Mouse (Mus musculus) right cerebral cortex, postnatal 14 days (tissue): ENCODE data around the gene Arhgef28.
"Not testable (repeated sequence)": the region's sequence is repeated elsewhere in the genome, so short reads cannot be mapped to it uniquely, and the experiment has no call there.

ENCODE experiments used
- DNase-seq: peaks from one replicate; pipeline ENCODE4 v3.0.0; 2022

The Arhgef28 gene

GRCm38 (mm10) chr13:98121124-98121470, 85.1 kb downstream of the Arhgef28 start:
- no peak for DNase-seq

- DNase-seq: no peak
Measured at GRCm38 (mm10) chr13:98120356-98121123, 85.7 kb downstream of the Arhgef28 start.

GRCm38 (mm10) chr13:98118291-98118690, 87.9 kb downstream of the Arhgef28 start:
- DNase-seq: no peak

GRCm38 (mm10) chr13:98117566-98118254, 88.5 kb downstream of the Arhgef28 start:
- DNase-seq: no peak

GRCm38 (mm10) chr13:98115650-98116049, 90.6 kb downstream of the Arhgef28 start:
- no peak for DNase-seq

GRCm38 (mm10) chr13:98115051-98115450, 91.2 kb downstream of the Arhgef28 start:
- no peak for DNase-seq

- DNase-seq: no peak
Measured at GRCm38 (mm10) chr13:98112812-98113503, 93.3 kb downstream of the Arhgef28 start.

- no peak for DNase-seq
Measured at GRCm38 (mm10) chr13:98111531-98111930, 94.7 kb downstream of the Arhgef28 start.

GRCm38 (mm10) chr13:98111021-98111420, 95.2 kb downstream of the Arhgef28 start:
- no peak for DNase-seq

- DNase-seq: not testable (repeated sequence)
Measured at GRCm38 (mm10) chr13:98108481-98108880, 97.8 kb downstream of the Arhgef28 start.

- DNase-seq: no peak
Measured at GRCm38 (mm10) chr13:98107621-98108020, 98.6 kb downstream of the Arhgef28 start.

GRCm38 (mm10) chr13:98095966-98096365, 110.3 kb downstream of the Arhgef28 start:
- no peak for DNase-seq

- no peak for DNase-seq
Measured at GRCm38 (mm10) chr13:98094332-98094731, 111.9 kb downstream of the Arhgef28 start.

- DNase-seq: no peak
Measured at GRCm38 (mm10) chr13:98093483-98093882, 112.8 kb downstream of the Arhgef28 start.

- no peak for DNase-seq
Measured at GRCm38 (mm10) chr13:98092354-98093002, 113.8 kb downstream of the Arhgef28 start.

- no peak for DNase-seq
Measured at GRCm38 (mm10) chr13:98079640-98080039, 126.6 kb downstream of the Arhgef28 start.

GRCm38 (mm10) chr13:98078251-98078650, 128.0 kb downstream of the Arhgef28 start:
- DNase-seq: no peak

- no peak for DNase-seq
Measured at GRCm38 (mm10) chr13:98077216-98077615, 129.0 kb downstream of the Arhgef28 start.

- DNase-seq: no peak
Measured at GRCm38 (mm10) chr13:98074871-98075270, 131.4 kb downstream of the Arhgef28 start.

- no peak for DNase-seq
Measured at GRCm38 (mm10) chr13:98073190-98073589, 133.0 kb downstream of the Arhgef28 start.

GRCm38 (mm10) chr13:98070458-98070857, 135.8 kb downstream of the Arhgef28 start:
- no peak for DNase-seq

GRCm38 (mm10) chr13:98069646-98070045, 136.6 kb downstream of the Arhgef28 start:
- DNase-seq: no peak

- DNase-seq: no peak
Measured at GRCm38 (mm10) chr13:98062843-98063242, 143.4 kb downstream of the Arhgef28 start.
